Mouse (Mus musculus): ENCODE measurements around the gene Fam161a.

The Fam161a gene

DNA sequence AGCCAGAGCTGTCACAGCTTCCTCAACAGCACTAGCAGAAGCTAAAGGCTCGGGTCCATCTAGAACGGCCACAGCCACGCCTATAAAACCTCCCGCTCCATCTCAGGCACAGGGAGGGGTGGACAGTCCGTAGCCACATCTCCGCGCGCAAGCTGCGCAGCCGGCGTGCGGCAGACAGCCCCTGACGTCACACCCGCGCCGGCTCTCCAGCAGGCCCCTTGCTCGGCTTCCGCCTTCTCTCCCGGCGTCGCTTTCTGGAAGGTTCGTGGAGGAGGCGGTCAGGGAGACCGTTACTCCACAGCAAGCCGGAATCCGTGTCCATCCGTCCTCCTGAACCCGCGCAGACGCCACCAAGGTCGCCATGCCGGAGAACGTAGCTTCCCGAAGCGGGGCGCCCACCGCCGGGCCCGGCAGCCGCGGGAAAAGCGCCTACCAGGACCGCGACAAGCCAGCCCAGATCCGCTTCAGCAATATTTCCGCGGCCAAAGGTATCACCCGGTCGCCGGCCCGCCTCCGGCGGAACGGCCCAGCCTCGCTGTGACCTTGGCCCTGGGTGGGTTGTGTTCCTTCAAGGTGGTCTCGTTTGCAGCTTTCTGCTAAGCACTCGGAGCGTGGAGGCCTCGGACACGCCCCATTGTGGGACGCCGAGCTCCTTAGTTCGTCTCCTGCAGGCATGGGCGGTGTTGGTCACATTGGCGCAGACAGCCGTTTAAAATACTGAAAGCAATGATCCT is 16.8 kb upstream of the Fam161a start, which contains the start of gene Cct4:
Gene Cct4, plus strand, starts transcription at position 127 of the 734 bp plus-strand sequence.
- peak; percentile 87 to 89 for DNase-seq (ENCODE audit: low spot score in 2 of 2)

DNA sequence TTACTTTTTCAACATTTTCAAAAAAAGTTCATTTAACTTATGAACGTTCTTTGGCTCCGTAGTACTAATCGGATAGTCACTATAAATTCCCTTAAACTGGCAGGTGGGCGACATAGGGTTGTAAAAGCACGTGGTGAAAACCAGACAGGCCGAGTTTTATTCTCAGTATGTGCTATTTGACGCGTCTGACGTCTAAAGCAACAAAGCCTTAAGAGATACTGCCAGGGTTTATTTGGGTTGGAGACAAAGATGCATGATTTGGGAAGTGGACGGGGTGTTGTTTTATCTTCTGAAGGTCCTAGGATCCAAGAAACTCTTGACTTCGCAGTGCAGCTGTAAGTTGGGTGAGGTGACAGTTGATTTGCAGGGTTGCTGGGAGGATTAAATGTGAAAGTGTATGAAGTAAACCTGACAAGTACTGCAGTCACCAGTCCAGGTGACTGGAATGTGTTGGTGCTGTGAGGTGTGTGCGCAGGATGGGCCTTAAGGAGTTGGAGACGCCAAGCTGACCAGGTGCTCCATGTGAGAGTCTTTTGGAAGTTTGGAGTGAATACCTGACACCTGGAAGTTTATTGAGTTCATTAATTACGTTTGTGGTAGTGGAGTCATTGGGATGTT is 16.0 kb upstream of the Fam161a start:
- DNase-seq (ENCODE audit: low spot score in 2 of 2), result no peak

DNA sequence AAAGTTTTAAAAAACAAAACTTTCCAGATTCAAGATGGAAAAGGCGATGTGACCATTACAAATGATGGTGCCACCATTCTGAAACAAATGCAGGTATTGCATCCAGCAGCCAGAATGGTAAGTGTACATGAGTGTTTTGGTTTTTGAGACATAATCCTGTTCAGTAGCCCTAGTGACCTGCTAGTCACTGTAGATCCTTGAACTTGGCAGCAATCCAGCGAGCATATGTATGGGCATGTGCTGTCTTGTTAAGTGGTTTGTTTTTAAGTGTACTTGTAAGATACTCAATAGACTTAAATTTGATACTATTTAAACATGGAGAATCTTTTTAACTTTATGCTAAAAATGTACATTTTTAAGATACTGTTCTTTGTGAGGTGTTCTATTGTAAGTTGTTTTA is 13.1 kb upstream of the Fam161a start:
- DNase-seq (ENCODE audit: low spot score in 2 of 2), result no peak

DNA sequence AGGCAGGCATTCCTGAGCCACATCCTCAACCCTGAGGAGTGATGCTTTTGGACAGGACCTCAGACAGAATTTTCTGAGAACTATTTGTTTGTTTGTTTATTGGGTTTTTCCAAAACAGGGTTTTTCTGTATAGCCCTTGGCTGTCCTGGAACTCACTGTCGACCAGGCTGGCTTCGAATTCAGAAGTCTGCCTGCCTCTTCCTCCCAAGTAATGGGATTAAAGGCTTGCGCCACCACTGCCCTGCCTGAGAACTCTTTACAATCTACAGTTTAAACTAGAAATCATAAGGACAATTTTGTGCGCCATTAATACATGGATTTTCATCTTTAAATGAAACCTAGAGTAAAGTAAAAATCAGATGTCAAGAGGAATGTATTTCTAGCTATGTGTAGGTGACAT is 11.9 kb upstream of the Fam161a start:
- no peak for DNase-seq (ENCODE audit: low spot score in 2 of 2)

DNA sequence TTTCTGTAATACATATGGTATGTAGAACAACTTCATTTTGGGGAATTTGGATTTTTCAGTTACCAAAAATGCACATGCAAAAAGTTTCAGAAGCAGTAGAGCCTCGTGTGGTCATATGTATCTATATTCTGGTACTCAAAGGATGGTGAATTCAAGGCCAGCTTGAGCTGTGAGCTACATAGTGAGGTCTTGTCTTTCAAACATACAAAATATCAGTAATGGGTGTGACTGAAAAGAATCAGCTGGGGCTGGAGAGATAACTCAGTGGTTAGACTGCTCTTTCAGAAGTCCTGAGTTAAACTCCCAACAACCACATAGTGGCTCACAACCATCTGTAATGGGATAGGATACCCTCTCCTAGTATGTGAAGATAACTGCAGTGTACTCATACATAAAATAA is 9.0 kb upstream of the Fam161a start:
- no peak for DNase-seq (ENCODE audit: low spot score in 2 of 2)

DNA sequence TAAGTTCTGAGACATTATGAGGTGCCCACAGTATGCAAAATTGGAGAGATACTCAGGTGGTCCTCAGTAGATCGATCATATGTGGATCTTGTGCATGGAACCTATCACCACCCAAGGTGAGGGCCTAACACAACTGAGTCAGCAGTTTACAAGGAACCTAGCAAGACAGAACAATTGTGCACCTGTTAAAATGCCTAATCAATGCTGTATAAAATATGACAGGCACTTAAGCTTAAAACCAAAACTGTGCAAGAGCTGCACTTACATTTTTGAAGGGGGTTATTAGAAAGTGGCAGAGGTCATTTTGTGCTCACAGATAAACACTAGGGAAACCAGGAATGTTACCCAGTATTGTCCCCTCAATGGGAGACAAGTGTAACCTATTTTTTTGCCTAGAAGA is 2.1 kb upstream of the Fam161a start:
- no peak for DNase-seq (ENCODE audit: low spot score in 2 of 2)

DNA sequence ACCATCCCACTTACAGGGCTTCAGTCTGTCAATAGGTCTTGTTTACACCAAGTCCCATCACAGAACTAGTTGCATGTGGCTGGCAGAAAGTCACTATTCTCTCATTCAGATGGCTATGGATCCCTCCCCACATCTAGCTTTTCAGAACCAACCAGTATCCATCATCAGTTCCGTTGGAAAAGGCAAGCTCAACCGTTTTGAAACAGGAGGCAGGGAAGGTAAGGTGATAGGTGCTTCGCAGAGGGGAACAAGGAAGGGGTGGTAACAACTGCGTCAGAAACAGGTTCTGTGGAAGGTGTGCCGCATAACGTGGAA is 208 bp upstream of the Fam161a start:
- no peak for DNase-seq (ENCODE audit: low spot score in 2 of 2)

DNA sequence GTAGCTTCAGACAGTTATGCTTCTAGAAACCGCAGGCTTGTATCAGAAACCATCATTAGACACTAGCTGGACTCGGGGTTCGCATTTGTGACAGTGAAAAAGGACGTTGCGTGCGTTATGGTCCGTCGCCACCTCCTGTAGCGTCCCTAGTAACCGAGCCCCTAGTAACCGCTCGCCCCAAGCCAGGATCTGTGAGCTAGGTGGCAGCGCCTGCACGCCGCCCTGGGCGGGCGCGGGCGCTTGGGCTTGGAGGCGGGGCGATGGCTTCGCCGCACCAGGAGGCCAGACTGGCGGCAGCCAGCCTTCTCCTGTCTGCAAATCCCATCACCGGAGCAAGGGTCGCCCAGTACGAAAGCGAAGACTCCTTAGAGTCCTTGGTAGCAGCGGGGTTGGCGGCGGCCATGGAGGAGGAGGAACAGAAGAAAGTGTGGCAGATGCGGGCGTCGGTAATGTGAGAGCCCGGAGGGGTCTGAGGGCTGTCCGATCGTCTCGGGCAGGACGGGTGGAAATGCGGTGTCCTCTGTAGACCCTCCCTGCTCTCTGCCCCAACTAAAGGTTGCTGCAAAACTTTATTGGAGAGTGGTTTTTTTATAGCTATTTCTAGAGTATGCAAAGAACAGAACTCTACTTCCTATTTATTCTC is 971 bp downstream of the Fam161a start:
- peak in 1 of 2 experiments; percentile 61 for DNase-seq (ENCODE audit: low spot score in 2 of 2)

DNA sequence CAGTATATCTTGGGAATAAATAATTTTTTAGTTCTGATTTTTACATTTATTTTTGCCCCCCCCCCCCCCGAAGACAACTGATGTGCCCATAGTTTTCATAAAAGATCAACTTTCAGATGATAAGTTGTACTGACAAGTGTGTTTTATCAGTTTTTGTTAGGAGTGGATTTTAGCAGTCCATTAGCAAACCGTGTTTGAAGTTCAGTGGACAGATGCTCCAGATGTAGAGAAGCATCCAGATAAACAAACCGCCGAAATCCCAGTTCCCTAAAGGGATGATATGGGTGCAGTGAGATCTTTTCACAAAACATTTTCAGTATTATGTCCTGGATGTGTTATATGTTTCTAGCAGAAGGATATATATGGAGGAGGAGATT is 1.5 kb downstream of the Fam161a start:
- DNase-seq (ENCODE audit: low spot score in 2 of 2), result no peak

DNA sequence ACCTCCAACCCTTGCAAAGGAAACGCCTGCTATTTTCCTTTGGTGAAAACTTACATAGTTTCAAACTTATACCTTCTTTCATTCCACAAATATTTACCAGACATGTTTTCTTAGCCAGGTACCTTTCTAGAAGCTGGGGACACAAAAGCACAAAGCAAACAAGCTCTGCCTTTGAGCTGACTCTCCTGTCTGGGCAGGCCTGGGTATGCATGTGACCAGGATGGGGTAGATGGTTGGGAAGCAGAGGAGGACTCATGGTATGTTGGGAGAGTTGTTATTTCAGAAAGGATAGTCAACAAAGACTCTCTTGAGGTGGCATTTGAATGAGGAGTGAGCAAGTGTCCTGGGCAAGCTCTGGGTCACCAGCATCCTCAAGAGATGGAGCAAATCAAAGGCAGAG is 5.8 kb downstream of the Fam161a start:
- no peak for DNase-seq (ENCODE audit: low spot score in 2 of 2)

DNA sequence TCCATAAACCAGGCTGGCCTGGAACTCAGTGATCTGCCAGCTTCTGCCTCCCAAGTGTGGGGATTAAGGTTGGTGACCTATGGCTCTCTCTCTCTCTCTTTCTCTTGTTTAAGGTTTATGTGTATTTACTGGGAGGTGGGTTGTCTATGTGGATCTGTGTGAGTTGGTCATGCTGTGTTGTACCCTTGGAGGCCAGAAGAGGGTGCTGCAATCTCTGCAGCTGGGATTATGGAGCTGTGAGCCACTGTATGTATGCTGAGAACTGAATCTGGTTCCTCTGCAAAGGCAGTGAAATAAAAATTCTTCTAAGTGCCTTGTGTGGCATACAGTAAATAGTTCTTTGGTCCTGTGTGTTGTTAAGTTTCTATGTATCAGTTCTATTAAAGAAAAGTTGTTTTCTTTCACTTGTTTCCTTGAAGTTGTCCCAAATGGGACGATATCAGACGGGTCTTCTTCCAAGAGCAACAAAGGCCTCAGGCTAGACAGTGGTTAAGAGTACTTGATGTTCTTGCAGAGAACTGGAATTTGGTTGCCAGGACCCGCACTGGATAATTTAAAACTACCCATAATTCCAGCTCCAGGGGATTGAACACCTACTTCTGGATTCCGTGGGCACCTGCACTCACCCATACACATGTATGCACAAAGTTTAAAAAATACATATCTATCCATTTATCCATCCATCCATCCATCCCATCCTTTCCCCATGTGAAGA is 6.4 kb downstream of the Fam161a start:
- no peak for DNase-seq (ENCODE audit: low spot score in 2 of 2)

DNA sequence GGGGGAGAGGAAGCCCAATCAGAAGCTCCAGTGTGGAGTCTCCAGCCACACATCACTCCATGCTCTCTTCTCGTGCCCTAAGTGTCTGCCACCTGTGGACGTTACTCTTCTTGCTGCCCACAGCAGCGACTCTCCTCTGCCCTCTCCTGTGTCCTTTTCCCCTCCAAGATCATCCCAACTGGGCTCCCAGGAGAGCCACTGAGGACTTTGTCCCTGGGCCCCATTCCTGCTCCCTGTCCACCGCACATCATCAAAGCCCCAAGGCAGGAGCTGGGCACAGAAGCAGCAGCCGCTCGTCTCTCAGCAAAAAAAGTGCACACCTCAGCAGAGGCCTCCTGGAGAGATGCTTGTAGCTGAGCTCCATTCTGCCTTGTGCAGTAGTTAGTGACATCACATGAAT is 7.7 kb downstream of the Fam161a start:
- DNase-seq (ENCODE audit: low spot score in 2 of 2), result no peak

DNA sequence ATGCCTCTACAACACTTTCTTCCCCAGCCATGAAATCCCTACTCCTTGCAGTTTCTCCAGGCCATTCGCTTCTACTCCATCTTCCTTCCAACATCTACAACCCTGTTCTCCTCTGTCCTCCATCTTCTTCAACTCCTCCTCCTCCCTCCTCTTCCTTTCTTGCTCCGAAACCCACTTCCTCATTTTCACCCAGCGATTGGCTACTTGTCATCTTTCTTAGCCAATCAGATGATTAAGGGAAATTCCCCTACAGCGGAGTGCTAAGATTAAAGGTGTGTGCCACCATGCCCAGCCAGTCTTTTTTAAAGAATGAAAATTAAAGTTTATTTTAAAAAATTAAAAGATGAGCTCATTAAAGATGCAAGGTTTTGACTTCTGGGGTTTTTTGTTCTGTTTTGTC is 10.6 kb downstream of the Fam161a start:
- no peak for DNase-seq (ENCODE audit: low spot score in 2 of 2)

DNA sequence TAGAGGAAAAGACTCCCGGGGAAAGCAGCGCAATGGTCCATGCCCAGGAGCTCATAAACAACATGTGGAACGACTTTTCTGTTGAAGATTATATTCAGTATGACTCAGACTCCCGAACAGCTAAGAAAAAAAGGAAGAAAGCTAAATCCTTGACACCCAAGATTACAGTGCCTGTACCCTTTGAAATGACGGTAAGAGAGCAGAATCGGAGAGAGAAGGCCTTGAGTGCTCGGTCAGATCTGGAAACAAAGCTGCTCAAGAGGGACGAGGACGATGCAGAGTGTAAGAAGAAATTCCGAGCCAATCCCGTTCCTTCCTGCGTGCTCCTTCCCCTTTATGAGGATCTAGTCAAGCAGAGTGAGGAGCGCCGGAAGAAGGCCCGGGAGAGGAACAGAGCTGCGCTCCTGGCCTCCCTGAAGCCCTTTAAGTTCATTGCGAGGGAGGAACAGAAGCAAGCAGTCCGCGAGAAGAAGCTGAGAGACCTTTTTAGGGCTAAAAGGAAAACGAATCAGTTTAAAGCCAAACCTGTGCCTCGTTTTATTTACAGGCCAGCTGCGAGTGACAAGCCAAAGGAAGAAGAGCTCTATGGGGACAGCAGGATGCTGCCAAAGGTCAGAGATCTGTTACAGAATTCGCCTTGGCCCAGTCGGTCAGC is 12.9 kb downstream of the Fam161a start:
- no peak for DNase-seq (ENCODE audit: low spot score in 2 of 2)

DNA sequence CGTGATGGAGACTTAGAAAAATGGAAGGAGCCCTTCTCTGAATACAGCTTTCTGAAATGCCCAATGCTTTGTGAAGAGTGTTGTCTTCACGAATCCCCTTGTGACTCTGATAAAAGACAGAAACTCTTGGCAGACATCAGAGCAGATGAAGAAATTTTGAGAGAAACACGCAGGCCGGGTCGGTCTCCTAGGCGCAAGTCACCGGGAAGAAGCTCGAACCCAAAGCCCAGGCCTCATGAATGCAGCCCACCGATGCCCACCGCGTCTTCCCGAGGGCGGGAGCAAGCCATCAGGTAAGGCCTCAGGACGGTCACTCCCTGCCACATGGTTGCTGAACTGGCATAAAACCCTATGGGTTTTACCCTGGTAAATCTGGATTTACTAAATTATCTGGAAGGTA is 13.5 kb downstream of the Fam161a start:
- DNase-seq (ENCODE audit: low spot score in 2 of 2), result no peak

DNA sequence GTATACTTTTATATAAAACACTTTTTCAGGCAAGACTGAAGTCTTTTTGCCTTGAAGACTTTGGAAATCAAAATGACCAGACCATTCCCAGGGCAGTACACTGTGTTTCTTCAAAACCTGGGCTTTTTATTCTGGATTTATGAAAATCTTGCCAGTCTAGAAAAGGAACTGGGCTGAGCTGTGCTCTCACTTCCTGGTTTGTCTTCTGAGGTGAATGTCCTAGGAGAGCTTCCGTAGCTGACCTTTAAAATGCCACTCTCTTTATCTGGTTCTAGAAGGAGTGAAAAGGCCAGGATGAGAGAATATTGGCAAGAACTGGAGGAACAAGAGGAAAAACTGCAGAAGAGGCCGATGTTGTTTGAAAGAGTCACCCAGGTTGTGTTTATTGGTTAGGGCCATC is 15.8 kb downstream of the Fam161a start:
- DNase-seq (ENCODE audit: low spot score in 2 of 2), result no peak

DNA sequence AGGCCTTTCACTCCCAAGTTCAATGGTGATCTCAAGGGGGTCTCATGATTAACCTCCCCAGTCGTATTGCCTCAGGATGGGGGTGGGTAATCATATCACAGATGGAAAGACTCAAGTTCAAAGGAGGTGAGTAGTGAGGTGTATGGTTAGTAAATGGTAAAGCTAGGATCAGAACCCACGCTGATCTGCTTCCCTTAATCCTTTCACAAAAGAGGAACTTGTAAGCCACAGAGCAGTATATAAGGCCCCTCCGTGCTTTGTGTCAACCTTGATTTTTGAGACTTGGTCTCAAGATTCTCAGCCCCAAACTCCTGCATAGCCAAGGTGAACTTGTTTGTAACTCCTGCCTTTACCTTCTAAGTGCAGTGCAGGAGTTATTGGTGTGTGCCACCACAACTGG is 16.8 kb downstream of the Fam161a start:
- no peak for DNase-seq (ENCODE audit: low spot score in 2 of 2)

DNA sequence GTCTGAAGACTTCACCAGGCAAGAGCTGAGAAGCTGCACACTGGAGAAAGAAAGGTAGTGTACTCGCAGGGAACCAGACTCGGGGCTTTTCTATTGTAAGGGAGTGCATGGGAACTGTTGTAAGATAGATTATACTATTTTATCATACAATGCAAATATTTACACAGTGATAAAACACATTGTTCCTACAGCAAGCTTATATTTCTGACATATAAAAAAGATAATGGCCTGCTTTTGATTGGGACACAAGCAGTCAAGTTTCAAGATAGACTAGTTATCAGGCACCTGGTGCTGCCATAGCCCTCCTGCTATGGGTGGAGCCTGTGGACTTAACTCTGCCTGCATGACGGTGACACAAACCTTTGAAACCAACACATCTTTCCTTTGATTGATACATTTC is 21.6 kb downstream of the Fam161a start:
- no peak for DNase-seq (ENCODE audit: low spot score in 2 of 2)

DNA sequence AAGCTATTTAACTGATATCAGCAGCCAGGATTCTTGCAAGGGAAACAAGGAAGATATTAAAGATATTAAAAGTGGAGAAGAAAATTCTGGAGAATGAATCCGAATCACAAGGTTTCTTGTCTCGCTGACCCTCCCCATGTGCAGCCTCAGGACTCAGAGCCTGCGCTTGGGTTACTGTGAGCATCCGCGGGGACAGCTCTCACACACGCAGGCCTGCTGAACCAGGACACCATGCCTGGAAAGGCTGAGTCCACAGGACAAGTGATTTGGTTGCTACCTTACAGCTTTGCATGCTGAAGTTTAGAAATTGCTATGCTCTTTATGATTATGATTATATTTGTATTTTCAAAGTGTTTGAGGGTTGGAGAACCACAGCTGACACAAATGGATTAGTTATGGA is 22.1 kb downstream of the Fam161a start:
- DNase-seq (ENCODE audit: low spot score in 2 of 2), result no peak

DNA sequence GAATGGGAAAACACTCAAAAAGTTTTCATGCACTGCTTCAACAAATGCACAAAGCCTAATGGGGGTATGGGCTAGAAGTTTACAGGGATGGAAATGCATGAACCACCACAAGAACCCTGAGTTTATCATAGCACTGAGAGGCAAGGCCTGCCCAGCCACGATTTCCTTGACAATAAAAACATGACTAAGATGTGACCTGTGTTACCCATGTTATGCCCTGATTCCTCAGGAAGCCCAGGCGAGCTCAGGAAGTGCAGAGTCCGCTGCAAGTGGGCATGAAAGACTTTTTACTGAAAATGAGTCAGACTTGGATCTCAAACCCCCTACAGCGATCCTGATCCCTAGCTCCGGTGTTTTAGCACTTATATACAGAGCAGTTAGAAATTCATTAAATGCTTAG is 39.9 kb downstream of the Fam161a start:
- DNase-seq (ENCODE audit: low spot score in 2 of 2), result no peak

DNA sequence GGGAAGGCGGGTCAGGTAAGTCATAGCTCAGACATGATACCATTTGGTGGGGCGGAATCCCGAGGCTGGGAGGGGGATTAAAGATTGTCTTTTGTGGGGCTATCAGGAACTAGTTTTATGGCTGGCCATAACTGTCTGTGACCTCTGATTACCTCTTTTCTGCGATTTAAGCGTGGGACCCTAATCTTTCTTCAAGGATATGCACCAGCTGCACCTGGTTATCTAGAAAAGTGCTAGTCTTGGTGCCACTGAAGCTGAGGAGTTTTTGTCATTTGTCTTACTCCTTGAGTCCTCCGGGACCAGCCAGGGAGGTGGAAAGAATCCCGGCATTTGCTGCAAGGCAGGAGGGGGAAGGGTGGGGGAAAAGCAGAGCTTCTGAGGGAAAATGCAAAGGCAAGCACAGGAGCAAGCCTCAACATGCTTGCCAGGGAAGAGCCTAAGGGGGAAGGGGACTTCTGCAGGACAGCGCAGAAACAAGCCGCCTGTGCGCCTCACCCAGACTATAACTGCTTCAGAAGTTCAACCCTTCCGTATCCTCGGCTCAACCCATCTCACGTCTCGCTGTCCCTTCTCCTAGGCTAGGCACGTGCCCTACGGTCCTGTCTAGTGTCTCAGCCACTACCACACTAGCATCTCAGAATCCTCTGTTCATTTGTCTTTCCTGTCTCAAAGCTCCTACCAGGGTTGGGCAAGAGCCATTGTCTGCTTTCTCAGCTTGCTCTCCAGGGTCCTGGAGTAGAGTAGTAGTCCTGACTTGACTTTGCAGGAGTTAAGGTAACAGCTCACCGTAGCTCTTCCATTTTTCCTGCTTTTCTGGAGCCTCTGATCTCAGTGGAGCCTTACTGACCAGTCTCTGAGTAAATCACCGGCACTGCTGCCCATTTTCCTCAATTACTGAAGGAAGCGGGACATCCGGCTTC is 40.6 kb downstream of the Fam161a start:
- no peak for DNase-seq (ENCODE audit: low spot score in 2 of 2)
